Mouse (Mus musculus): Measurements from ENCODE around the gene Gch1.

DNA sequence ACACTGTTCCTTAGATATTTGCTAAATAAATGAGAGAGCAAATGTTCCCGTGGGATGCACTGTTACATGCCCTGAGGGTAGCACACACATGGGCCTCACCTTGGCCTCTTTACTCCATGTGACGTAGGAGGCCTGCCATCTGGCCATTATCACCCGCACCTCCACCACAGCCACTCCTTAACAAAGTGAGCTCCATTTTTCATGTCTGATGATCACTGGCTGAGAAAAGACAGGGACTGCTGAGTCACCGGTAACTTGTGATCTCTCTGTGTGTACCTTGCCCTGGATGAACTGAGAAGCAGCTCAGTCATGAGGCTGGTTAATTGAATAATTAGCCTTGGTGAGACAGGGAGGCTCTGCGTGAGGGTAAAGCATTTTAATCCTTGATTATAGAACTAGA lies 52.6 kb downstream of the Gch1 start:
- TF ChIP-seq CTCF (IDR thresholded peaks at IDR 0.05; ENCODE audit: control insufficient read depth, insufficient read depth, low read length) (no peak), POLR2A (IDR thresholded peaks at IDR 0.05; ENCODE audit: borderline replicate concordance, control insufficient read depth, low read depth, low read length) (no peak)
